Mouse (Mus musculus): ENCODE measurements around the gene Olfr346. TPM values are rescaled to one million over a fixed set of nuclear protein-coding genes. Genes with fewer than 3 reads are reported as not detected.

The Olfr346 gene
- not detected in 2 replicates for polyA plus RNA-seq (2012; rRNA removed)

DNA sequence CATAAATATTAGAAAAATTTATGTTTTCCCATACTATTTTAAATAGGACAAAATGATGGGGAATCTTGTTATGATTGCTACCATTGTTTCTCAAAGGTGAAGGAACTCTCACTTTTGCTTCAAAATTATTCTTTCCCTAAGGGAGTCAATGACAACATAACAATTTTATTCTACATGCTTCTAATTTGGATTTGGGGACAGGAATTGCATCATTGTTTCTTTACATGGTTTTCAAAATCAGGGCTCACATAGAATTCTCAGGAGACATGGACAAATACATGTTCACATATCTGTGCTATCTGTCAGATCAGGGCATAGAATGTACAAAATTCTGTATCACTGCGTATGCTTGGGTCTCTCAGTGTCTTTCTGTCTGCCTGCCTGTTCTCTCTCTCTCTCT lies at the start of gene Olfr346:
Gene Olfr346, plus strand, starts transcription at position 301 of the 400 bp plus-strand sequence.

GRCm38 (mm10) chr2:36639741-36640140 lies 45.8 kb upstream of the Olfr346 start, which contains the start of gene Olfr345:
Gene Olfr345 (plus strand): TSS chr2:36640041.

DNA sequence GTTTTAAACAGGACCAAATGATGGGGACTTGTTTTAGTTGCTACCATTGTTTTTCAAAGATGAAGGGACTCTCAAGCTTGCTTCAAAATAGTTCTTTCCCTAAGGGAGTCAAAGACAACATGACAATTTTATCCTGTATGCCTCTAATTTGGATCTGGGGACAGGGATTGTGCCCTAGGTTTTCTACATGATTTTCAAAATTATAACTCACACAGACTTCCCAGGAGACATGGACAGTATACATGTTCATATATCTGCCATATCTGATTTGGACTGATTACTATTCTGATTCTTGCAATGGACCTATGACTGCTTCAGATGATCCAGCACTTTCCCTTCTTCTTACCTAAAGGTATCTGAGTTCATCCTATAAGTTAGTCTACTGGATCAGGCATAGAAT lies 46.0 kb downstream of the Olfr346 start, which contains the start of gene Olfr347:
Gene Olfr347, plus strand, starts transcription at position 301 of the 400 bp plus-strand sequence.

Other genes with a start within 250 kb of the Olfr346 start
- not detected in 2 replicates for gene Olfr340, start 233.2 kb upstream of the Olfr346 start, polyA plus RNA-seq (2012; rRNA removed)
- not detected in 2 replicates for gene Olfr341, start 203.3 kb upstream of the Olfr346 start, polyA plus RNA-seq (2012; rRNA removed)
- not detected in 2 replicates for gene Olfr342, start 160.8 kb upstream of the Olfr346 start, polyA plus RNA-seq (2012; rRNA removed)
- not detected in 2 replicates for gene Olfr344, start 119.1 kb upstream of the Olfr346 start, polyA plus RNA-seq (2012; rRNA removed)
- gene Olfr345, start 45.7 kb upstream of the Olfr346 start, polyA plus RNA-seq (2012; rRNA removed): not detected in 2 replicates
- gene Olfr347, start 46.1 kb downstream of the Olfr346 start, polyA plus RNA-seq (2012; rRNA removed): not detected in 2 replicates
- not detected in 2 replicates for gene Olfr348, start 98.5 kb downstream of the Olfr346 start, polyA plus RNA-seq (2012; rRNA removed)
- not detected in 2 replicates for gene Olfr50, start 104.8 kb downstream of the Olfr346 start, polyA plus RNA-seq (2012; rRNA removed)
- not detected in 2 replicates for gene Olfr3, start 131.2 kb downstream of the Olfr346 start, polyA plus RNA-seq (2012; rRNA removed)
- not detected in 2 replicates for gene Olfr350, start 160.5 kb downstream of the Olfr346 start, polyA plus RNA-seq (2012; rRNA removed)
- gene Olfr351, start 176.9 kb downstream of the Olfr346 start, polyA plus RNA-seq (2012; rRNA removed): not detected in 2 replicates
- not detected in 2 replicates for gene Olfr352, start 182.7 kb downstream of the Olfr346 start, polyA plus RNA-seq (2012; rRNA removed)
- gene Olfr353, start 207.1 kb downstream of the Olfr346 start, polyA plus RNA-seq (2012; rRNA removed): not detected in 2 replicates
- gene Olfr354, start 219.9 kb downstream of the Olfr346 start, polyA plus RNA-seq (2012; rRNA removed): not detected in 2 replicates
- not detected in 2 replicates for gene Olfr355, start 243.1 kb downstream of the Olfr346 start, polyA plus RNA-seq (2012; rRNA removed)

All from stomach, adult 2 months (tissue).